Mouse (Mus musculus) neural tube, embryonic 13.5 days (tissue): ENCODE results near the gene Cryba1. TPM values are rescaled to one million over a fixed set of nuclear protein-coding genes. Genes with fewer than 3 reads are reported as not detected.

Experiments
- ATAC-seq: fragments of 200-750 bp; cut with Nextera tagmentation; 2 replicates; pipeline ENCODE4 v1.8.0; 2017; ENCODE audit warnings: low read depth, mild to moderate bottlenecking, moderate TSS enrichment, moderate library complexity
- H3K27ac ChIP-seq: fragments of 300-500 bp; sonication (generic); replicated peaks from 2 replicates; pipeline ENCODE4 v1.5.1; 2015; ENCODE audit warnings: moderate library complexity, mild to moderate bottlenecking, inconsistent platforms
- H3K27me3 ChIP-seq: fragments of 300-500 bp; sonication (generic); 2 replicates; pipeline ENCODE4 v1.6.1; 2015; ENCODE audit warnings: mild to moderate bottlenecking, inconsistent platforms
- H3K36me3 ChIP-seq: fragments of 300-500 bp; sonication (generic); 2 replicates; pipeline ENCODE4 v1.6.1; 2015; ENCODE audit warnings: mild to moderate bottlenecking, inconsistent platforms
- H3K4me1 ChIP-seq: fragments of 300-500 bp; sonication (generic); replicated peaks from 2 replicates; pipeline ENCODE4 v1.6.1; 2015; ENCODE audit warnings: inconsistent platforms
- H3K4me2 ChIP-seq: fragments of 300-500 bp; sonication (generic); 2 replicates; pipeline ENCODE4 v1.6.1; 2015; ENCODE audit warnings: inconsistent platforms, mild to moderate bottlenecking, moderate library complexity
- H3K4me3 ChIP-seq: fragments of 300-500 bp; sonication (generic); 2 replicates; pipeline ENCODE4 v1.5.1; 2015; ENCODE audit warnings: mild to moderate bottlenecking, inconsistent platforms
- H3K9ac ChIP-seq: fragments of 300-500 bp; sonication (generic); 2 replicates; pipeline ENCODE4 v1.6.1; 2015; ENCODE audit warnings: moderate library complexity, mild to moderate bottlenecking, inconsistent platforms
- H3K9me3 ChIP-seq: fragments of 300-500 bp; sonication (generic); 2 replicates; pipeline ENCODE4 v1.6.1; 2016; ENCODE audit warnings: inconsistent platforms
- whole genome bisulfite sequencing: fragments of 180-500 bp; shearing (Covaris S2); methylation state at CpG from one replicate; pipeline ENCODE4 v1.1.7; 2015; 5-methylcytosine and 5-hydroxymethylcytosine counted together
- polyA plus RNA-seq: library from polyadenylated mRNA; unstranded; fragments of >200 nt; fragmentation: Nextera tagmentation; extraction: Ambion mirVana; gene quantifications from 2 replicates; pipeline ENCODE4 v1.2.1, GENCODE M21; 2015

Gene Cryba1
- polyA plus RNA-seq, result 4.2 and 5.6 TPM in 2 replicates

DNA sequence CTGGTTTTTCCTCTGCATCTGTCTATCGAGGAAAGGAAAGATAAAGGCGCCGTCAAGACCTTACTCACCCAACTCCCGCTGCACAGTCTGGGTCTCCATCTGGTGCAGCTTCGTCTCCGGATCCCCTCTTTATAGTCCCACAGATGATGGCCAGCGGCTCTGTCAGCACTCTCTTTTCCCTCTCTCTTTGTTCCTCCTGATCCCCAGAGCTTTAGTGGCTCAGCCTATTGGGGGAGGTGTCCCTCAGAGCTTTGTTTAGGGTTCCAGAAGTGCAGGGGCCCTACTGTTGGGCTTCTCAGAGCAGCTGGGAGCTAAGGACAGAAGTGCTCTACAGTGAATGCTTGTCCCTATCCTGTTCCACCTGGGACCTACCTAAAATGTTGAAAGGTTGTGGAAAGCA lies at the start of gene Cryba1:
TSS of gene Cryba1 (minus strand) at position 101 of the 400 bp plus-strand sequence.
- Histone ChIP-seq H3K4me3 (no peak within 1 kb of the TSS), H3K4me1 (peaks cover 12% of the 10 kb centered on the region; the same call in 1 of the 2 replicates), H3K36me3 (no peaks in the 10 kb centered on the region), H3K27ac (no peak within 1 kb of the TSS), H3K9ac (no peak within 1 kb of the TSS), H3K27me3 (no peaks in the 10 kb centered on the region), H3K9me3 (no peaks in the 10 kb centered on the region), H3K4me2 (no peak within 1 kb of the TSS)
- 39% methylated on average over 7 of the region's 7 CpGs for WGBS
- no peak for ATAC-seq

DNA sequence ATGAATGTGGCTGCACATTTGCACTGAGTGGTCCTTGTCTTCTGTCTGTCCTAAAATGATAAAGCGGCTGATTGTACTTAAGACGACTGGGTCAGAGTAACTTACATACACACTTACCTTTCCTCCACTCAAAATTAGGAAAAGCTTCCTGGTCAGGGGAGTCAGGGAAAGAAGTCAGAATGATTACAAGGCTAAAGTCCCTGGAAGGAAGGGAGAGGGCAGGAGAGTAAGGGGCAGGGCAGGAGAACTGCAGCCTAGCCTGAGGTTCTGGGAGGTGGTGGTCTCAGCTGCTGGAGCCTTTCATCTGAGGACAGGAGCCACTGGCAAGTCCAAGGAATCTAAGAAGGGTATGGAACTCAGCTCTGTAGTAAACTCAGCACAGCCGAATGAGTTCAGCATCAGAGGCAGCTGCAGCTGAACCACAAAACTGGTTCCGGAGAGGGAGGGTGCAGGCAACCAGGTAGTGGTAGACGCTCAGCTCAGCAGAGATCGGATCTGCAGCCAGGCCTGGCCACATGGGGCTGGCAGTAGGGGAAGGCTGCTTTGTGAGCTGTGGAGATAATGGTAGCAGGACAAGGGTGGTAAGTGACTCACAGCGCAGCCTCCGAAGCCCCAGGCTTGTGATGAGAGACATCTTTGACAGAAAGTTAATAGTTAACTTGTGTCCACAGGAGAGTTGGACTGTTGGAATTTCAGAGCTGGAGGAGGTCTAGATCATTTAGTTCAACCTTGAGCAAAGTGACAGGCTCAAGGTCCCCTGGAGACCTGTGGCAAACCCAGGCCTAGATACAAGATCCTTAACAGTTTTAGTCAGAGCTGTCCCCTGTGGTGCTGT lies 47.0 kb upstream of the Cryba1 start:
- Histone ChIP-seq H3K27ac (no peak overlapping the region), H3K4me3 (no peak overlapping the region), H3K36me3 (peaks cover 2% of the 10 kb centered on the region; the same call in 1 of the 2 replicates), H3K4me2 (no peak overlapping the region), H3K4me1 (peaks cover 24% of the 10 kb centered on the region), H3K27me3 (no peaks in the 10 kb centered on the region), H3K9ac (0 out of 2 replicates have a peak overlapping the region, but pooled peaks have one; percentile 4), H3K9me3 (no peaks in the 10 kb centered on the region)
- ATAC-seq, result no peak
- WGBS, result 59% methylated on average over 8 of the region's 8 CpGs

DNA sequence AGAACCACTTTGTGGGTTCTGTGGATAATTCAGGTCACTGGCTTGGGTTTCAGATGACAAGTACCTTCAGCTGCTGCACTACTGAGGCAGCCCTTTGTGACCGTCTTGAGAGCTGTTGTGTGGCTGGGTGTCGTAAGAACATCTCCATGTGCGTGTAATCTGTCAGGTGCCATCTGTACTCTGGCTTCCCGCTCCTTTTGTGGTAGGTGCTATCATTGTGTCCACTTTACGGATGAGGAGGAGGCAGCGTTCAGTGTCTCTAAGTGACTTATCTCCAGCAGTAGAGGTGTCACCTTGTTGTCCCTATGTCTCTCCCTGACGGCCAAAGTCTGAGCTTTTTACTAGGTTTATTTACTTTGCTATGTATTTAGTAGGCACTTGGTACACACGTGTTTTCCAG lies 45.3 kb upstream of the Cryba1 start:
- Histone ChIP-seq H3K4me2 (no peak overlapping the region), H3K9me3 (no peaks in the 10 kb centered on the region), H3K36me3 (no peaks in the 10 kb centered on the region), H3K4me1 (peaks cover 24% of the 10 kb centered on the region), H3K27me3 (no peaks in the 10 kb centered on the region), H3K27ac (no peak overlapping the region), H3K4me3 (no peak overlapping the region), H3K9ac (no peak overlapping the region)
- ATAC-seq, result no peak
- WGBS, result 81% methylated on average over 8 of the region's 8 CpGs

DNA sequence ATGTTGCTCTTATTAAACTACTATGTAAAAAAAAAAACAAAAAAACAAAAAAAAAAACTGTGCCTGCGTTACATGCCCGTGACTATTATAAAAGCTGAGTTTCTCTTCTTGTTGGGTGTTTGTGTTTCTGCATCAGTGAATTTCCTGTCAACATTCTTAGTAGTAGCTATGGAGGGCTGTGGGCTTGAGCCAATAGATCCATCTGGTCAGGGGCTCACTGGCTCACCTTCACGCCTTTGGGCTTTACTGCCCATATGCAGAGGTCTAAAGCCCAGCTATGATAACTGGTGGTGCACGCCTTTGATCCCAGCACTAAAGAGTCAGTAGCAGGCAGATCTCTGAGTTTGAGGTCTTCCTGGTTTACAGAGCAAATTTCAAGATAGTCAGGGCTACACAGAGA lies 44.4 kb upstream of the Cryba1 start:
- Histone ChIP-seq H3K4me1 (peaks cover 33% of the 10 kb centered on the region), H3K4me2 (no peak overlapping the region), H3K27ac (no peak overlapping the region), H3K9me3 (no peaks in the 10 kb centered on the region), H3K9ac (no peak overlapping the region), H3K36me3 (no peaks in the 10 kb centered on the region), H3K4me3 (no peak overlapping the region), H3K27me3 (no peaks in the 10 kb centered on the region)
- 80% methylated on average over 4 of the region's 4 CpGs for WGBS
- ATAC-seq, result no peak

DNA sequence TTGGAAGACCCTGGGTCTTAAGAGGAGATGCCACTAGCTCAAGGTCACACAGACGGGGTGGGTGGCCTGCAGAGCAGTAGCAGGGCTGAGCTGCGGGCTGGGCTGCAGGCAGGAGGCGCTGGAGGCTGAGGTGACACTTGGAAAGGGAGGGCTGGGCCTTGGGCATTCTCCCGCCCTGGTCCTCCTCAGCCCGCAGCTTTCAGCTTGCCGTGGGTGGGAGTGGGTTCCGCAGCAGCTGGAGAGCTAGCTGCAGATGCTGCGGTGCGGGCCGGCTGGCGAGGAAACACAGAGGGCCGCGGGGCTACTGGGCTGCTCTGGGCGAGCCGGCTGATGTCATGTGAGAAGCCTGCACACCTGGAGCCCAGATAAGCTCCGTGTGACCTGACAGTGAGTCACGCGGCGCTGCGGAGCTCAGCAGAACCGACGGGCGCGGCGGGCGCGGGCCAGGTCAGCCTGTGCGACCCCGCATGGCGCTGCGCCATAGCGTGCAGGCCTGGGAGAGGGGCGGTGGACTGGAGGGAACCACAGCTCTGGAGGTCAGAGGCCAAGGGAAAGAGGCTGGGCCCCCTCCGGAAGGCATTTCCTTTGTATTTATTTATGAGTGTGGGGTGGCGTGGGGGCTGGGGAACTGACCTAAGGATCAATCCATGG lies 41.4 kb upstream of the Cryba1 start:
- no peaks in the 10 kb centered on the region for H3K27me3 ChIP-seq
- peak overlapping the region; percentile 36 for H3K4me3 ChIP-seq
- peaks cover 40% of the 10 kb centered on the region for H3K4me1 ChIP-seq
- H3K9me3 ChIP-seq, result no peaks in the 10 kb centered on the region
- no peaks in the 10 kb centered on the region for H3K36me3 ChIP-seq
- peak; percentile 25; the same call in 1 of the 2 replicates for ATAC-seq
- H3K4me2 ChIP-seq, result peak overlapping the region; percentile 81
- peak overlapping the region; percentile 73 for H3K9ac ChIP-seq
- peak overlapping the region; percentile 56 for H3K27ac ChIP-seq
- 1% methylated on average over 34 of the region's 35 CpGs for WGBS

DNA sequence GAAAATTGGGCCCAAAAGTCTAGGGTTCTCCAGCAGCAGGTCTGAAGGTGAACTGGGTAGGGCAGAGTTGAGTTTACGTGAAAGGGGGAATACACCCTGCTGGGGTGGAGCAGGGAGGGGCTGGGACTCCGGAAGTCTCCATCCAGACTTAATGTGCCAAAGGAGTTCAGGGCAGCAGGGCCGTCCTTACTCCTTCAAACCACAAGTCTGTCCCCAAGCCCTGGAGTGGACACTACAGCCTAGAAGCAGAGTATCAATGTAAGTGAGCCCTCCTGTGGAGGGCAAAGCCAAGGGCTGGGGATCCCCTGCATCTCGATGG lies 40.3 kb upstream of the Cryba1 start:
- no peaks in the 10 kb centered on the region for H3K27me3 ChIP-seq
- ATAC-seq, result no peak
- H3K4me2 ChIP-seq, result peak overlapping the region; percentile 81
- no peak overlapping the region; the same call in 1 of the 2 replicates for H3K27ac ChIP-seq
- no peaks in the 10 kb centered on the region for H3K9me3 ChIP-seq
- no peaks in the 10 kb centered on the region for H3K36me3 ChIP-seq
- 53% methylated on average over 4 of the region's 4 CpGs for WGBS
- peaks cover 40% of the 10 kb centered on the region for H3K4me1 ChIP-seq
- peak overlapping the region; percentile 99; the same call in 1 of the 2 replicates for H3K9ac ChIP-seq
- H3K4me3 ChIP-seq, result peak overlapping the region; percentile 94; the same call in 1 of the 2 replicates

DNA sequence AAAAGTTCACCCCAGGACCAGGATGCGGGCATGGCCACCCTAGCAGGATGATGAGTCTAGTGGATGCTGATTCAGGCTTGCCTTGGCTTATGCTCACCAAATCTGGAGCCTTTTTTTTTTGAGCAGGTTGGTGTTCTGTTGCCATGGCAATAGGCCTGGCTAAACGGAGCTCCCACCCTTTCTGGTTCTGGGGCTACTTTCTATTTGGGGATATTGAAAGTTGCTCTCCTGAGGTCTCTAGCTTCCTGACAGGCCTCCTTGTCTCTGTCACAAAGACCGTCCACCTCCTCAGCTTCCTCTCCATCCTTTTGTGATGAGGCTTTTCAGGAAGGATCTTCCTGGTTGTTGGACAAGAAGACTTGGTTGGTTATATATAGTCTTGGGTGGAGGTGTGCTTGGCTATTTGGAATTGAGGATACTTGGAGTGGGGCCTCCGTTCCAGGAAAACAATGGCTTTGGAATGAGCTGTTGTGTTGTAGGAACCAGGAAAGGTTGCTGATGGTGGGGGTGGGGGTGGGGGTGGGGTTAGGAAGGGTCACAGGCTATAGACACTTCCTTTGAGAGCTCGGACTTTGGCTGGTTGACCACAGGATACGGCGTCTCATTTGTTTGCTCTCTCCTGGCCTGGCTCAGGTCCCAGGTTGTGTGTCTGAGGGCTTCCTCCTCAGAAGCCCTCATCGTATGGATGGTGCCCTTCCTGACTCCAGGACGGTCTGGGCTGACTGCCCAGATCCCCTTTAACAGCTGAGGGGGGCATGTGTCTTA lies 39.8 kb upstream of the Cryba1 start:
- WGBS, result 54% methylated on average over 9 of the region's 9 CpGs
- no peak for ATAC-seq
- H3K27ac ChIP-seq, result peak overlapping the region; percentile 97; the same call in 1 of the 2 replicates

DNA sequence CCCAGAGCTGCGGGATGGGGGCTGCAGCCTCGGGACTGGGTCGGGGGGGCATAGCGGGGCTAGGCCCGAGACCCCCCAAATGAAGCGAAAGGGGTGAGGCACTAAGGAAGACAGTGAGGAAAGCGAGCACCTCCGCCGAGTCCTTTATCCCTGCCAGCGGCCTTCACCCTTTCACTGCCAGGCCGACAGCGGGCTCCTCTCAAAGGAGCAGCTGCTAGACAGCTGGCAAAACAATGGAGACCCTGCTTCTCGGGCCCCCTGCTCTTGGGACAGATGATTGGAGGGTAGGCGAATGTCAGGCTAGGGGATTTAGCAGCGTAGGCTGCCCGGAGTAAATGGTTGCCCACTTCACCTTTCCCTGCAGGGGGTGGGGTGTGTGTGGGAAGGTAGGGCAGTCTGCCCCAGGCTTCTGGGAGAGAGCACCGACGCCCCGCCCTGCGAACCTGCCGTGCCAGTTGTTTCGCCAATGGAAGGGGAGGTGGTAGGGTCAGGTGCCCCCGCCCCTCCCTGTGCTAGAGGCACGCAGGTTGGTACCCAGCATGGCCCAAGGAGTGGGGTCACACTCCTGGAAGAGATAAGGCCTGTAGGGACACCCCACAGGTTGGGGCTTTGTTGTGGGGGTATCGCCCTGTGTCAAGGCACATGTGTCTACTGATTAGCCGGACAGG lies 38.7 kb upstream of the Cryba1 start:
- Histone ChIP-seq H3K4me2 (peak overlapping the region; percentile 81), H3K9me3 (no peaks in the 10 kb centered on the region), H3K36me3 (no peaks in the 10 kb centered on the region), H3K27me3 (no peaks in the 10 kb centered on the region), H3K4me3 (peak overlapping the region; percentile 94), H3K4me1 (peaks cover 40% of the 10 kb centered on the region), H3K27ac (peak overlapping the region; percentile 97), H3K9ac (peak overlapping the region; percentile 99)
- WGBS, result 4% methylated on average over 25 of the region's 26 CpGs
- peak; percentile 76 for ATAC-seq

More for the DNA sequence above, 39.8 kb upstream of the Cryba1 start:
- Histone ChIP-seq H3K4me1 (peaks cover 40% of the 10 kb centered on the region), H3K4me2 (peak overlapping the region; percentile 81), H3K9ac (peak overlapping the region; percentile 99), H3K36me3 (no peaks in the 10 kb centered on the region), H3K4me3 (peak overlapping the region; percentile 94), H3K27me3 (no peaks in the 10 kb centered on the region), H3K9me3 (no peaks in the 10 kb centered on the region)

DNA sequence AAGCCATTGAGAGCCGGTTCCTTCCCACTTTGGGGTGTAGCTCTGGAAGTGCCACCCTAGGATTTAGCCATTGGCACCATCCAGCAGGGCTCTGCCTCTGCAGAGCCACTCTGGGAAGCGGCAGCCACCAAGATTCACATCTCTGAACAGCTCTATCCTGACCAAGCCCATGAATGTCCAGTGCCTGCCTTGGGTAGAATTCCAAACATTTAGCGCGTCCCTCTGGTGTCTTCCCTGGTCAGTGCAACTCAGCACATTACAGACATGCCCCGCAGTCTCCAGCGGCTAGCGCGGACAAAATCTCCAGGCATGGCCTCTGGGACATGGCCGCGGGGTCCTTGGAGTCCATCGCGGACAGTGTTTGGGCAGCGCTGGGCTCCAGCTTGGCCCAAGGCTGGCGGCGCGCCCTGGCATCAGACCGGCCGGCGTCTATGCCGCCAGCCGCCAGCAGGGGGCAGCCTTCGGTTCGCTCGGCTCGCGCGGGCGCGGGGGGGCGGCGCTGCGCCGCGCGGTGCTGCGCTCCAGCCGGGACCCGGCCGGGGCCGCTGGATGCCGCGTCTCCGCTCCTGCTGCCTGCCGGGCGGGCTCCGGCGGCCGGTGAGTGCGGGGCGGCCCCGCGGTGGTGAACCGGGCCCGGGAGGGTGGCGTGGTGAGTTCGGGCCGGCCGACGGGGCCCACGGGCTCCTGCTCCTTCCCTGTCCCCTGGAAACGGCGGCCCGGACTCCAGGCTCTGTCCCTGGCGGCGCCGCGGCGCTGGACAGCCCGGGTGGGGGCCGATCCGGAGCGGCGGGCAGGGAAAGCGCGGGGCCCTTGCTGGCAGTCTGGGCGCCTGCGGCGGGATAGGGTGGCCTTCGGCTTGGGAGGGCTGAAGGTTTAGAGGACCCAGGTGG lies 37.9 kb upstream of the Cryba1 start, which contains the start of gene Myo18a:
TSS of gene Myo18a (plus strand) at position 464 of the 890 bp plus-strand sequence.
- WGBS, result 2% methylated on average over 79 of the region's 79 CpGs
- H3K27ac ChIP-seq, result peak within 1 kb of the TSS; percentile 97
- H3K9me3 ChIP-seq, result no peaks in the 10 kb centered on the region
- peak within 1 kb of the TSS; percentile 99 for H3K9ac ChIP-seq
- ATAC-seq, result peak; percentile 83
- H3K4me2 ChIP-seq, result peak within 1 kb of the TSS; percentile 81
- H3K27me3 ChIP-seq, result no peaks in the 10 kb centered on the region
- H3K4me1 ChIP-seq, result peaks cover 46% of the 10 kb centered on the region
- no peaks in the 10 kb centered on the region for H3K36me3 ChIP-seq
- peak within 1 kb of the TSS; percentile 94 for H3K4me3 ChIP-seq

DNA sequence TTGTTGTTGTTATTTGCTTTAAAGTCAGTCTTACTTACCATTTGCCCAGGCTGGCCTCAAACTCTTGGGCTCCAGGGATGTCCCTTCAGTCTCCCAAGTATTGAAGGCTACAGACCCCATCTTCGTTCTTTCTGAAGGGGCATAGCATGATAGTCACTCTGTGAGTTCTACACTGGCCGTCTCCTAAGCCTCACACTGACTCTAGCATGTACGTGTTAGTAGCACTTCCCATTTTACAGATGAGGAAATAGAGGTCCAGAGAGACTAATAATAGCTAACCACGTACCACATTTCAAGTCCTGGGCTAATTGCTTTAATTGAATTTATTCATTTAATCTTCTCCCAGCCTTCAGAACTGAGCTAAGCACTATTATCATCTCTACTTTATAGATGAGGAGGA lies 34.9 kb upstream of the Cryba1 start:
- H3K9me3 ChIP-seq, result no peaks in the 10 kb centered on the region
- WGBS, result 89% methylated on average over 4 of the region's 4 CpGs
- H3K27me3 ChIP-seq, result no peaks in the 10 kb centered on the region
- H3K4me1 ChIP-seq, result peaks cover 24% of the 10 kb centered on the region
- no peaks in the 10 kb centered on the region for H3K36me3 ChIP-seq
- H3K9ac ChIP-seq, result no peak overlapping the region
- no peak overlapping the region for H3K4me3 ChIP-seq
- ATAC-seq, result no peak
- no peak overlapping the region for H3K27ac ChIP-seq
- H3K4me2 ChIP-seq, result no peak overlapping the region

DNA sequence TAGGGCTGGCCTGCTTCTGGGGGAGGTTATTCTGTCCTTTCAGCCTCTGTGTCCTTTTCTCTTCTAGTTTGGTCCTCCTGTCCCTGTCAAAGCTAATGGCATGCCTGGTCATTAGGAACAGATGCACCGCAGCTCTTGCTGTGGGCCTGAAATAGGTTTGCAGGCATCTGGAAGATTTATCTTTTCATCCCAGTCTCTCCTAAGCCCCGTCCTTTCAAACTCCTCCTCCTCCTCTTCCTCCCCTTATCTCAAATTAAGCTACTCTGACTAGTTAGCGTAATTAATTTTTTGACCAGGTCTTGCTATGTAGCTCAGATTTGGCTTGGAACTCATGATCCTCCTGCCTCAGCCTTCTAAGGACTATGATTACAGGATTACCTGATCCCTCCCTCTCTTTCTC lies 28.4 kb upstream of the Cryba1 start:
- H3K9me3 ChIP-seq, result no peaks in the 10 kb centered on the region
- no peaks in the 10 kb centered on the region for H3K27me3 ChIP-seq
- ATAC-seq, result no peak
- H3K4me1 ChIP-seq, result 0 out of 2 replicates have a peak, but pooled peaks cover 4% of the 10 kb centered on the region
- no peak overlapping the region for H3K4me2 ChIP-seq
- no peak overlapping the region for H3K9ac ChIP-seq
- 66% methylated on average over 3 of the region's 3 CpGs for WGBS
- no peak overlapping the region for H3K27ac ChIP-seq
- H3K4me3 ChIP-seq, result no peak overlapping the region
- no peaks in the 10 kb centered on the region for H3K36me3 ChIP-seq
